Mouse (Mus musculus) ZHBTc4 (cell line): ENCODE measurements around the gene Ercc6.
A peak's percentile ranks its signal among the peaks of the same experiment; 100 is the strongest.

Source experiments
- DNase-seq: peaks from one replicate; pipeline ENCODE4 v3.0.0-alpha.2; 2011; ENCODE audit warnings: low read depth, low spot score

Gene Ercc6

DNA sequence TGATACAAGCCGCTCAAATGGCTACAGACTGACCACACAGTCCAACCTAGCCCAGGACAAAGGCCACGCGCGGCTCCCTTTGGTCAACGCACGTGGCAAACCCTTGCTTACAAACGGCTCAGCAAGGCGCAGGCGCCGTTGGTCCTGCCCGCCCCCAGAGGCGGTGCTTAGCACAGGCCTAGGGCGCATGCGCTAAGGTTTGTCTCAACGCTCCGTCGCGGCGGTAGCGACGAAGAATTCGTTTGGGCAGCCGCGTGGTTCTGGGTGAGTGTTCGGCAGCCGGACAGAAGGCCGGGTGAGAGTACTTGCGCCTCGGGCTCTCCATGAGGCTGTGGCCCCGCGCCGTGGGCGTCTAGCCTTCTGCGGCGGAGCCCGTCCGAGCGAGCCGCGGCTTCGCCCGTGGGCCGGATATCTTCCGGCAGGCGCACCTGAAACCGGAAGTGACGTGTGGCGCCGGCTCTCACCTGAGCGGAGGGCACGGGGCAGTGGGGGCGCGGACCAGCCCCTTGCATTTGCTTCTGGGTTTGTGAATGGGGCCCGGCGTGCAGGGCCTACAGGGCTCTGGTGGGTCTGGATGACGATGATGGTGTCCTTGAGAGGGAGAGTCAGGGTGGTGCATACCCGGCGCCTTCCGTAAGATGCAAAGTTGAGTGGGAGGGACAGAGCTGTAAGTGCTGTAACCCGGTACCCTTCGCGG, at the start of gene Ercc6:
Gene Ercc6 (plus strand): TSS at position 186 of the 697 bp plus-strand sequence.
- peak; percentile 95 for DNase-seq

GRCm38 (mm10) chr14:32464601-32465505, 48.5 kb upstream of the Ercc6 start, which contains the start of gene Slc18a3:
Slc18a3 (minus strand) TSS chr14:32464850.
- DNase-seq = peak; percentile 59

GRCm38 (mm10) chr14:32465506-32465870, 47.8 kb upstream of the Ercc6 start:
- peak; percentile 49 for DNase-seq

DNA sequence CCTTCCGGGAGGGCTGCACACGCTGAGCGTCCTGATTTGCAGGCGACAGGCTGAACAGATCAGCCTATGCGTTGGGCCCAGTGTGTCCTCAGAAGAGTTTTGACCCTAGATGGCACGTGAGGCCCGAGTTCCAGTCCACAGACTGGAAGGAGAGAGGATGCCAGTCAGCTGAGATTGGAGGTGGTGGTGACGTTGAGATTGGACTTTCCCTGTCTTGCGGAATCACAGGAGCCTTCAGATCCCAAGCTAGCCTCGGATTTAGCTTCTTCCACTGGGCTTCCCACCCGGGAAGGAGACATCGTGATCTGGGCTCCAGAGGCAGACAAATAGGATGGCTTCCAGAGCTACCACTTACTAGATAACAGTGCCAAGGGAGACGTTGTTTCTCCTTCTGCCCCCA, 47.4 kb upstream of the Ercc6 start, which contains the start of gene Chat:
Gene Chat (minus strand): TSS at position 101 of the 400 bp plus-strand sequence.
- no peak for DNase-seq

DNA sequence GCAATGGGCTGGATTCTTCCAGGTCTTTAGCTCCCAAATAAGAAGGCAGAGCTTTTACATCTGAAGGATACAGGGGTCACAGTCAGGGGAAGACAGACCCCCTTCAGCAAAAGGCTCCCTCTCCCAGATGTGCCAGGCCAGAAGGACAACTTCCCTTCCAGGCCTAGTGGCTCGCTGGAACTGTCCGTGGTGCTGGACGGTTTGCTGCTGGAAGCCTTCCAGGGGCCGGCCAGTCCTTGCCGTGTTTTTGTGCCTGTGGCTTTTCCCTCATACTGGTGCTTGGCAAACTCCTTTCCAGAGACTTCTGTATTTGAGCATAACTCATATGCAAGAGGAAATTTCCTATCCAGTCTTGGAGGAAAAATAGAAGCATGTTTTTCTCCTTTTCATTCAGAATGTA, 45.7 kb upstream of the Ercc6 start:
- peak; percentile 60 for DNase-seq

GRCm38 (mm10) chr14:32472996-32473395, 40.3 kb upstream of the Ercc6 start:
- DNase-seq = peak; percentile 77

- DNase-seq = no peak
Observed at GRCm38 (mm10) chr14:32476559-32476958, 36.8 kb upstream of the Ercc6 start.

- no peak for DNase-seq
Observed at GRCm38 (mm10) chr14:32477581-32477980, 35.7 kb upstream of the Ercc6 start.

DNA sequence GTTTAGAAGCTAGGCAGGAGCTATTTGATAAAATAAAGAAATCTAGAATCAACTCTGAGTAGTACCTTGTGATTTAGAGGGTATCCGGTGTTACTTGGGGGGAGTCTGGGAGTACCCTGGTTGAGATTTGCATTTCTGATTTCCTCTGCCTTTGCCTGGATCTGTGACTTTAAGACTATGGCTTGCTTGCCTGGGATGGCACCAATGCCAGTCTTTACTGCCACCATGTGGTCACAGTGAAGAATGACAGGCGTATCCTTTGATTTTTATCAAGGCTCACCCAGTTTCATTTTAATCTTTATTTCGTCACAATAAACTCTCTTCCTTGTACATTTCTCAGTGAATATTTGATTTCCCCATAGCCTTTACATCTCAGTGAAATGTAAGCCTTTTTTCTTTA, 31.3 kb upstream of the Ercc6 start:
- peak; percentile 58 for DNase-seq

DNA sequence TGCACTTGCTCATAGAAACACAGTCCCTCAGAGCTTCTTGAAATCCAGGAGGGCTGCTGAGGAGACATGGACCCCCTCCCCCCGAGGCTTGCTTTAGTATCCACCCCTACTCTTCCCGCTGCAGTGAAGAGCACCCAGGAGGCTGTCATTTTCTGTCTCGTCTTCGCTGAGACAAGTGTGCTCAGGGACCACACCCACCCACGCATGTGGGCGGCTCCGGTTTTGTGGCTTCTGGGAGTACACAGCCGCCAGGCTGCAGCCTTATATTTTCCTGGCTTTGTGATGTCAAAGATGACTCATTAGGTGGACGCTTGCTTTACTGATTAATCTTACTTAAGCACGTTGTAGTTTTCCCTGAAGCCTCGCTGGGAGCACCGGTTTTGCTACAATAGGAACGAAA, 20.8 kb upstream of the Ercc6 start:
- DNase-seq = peak; percentile 27

- no peak for DNase-seq
Observed at GRCm38 (mm10) chr14:32496115-32496850, 17.0 kb upstream of the Ercc6 start.

DNA sequence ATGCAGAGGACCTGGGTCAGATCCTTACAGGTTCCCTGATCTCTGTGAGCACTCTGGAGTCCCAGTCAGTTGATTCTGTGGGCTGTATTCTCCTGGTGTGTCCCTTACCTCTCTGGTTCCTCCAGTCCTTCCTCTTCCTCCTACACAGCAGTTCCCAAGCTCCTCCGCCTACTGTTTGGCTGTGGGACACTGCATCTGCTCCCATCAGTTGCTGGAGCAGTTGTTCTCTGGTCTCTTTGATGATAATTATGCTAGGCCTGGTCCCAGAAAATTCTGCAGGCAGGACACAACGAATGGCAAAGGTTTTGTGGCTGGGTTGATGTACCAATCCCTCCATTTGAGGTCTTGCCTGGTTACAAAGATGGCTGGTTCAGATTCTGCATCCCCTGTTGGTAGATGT, 12.0 kb upstream of the Ercc6 start:
- DNase-seq = no peak

- no peak for DNase-seq
Observed at GRCm38 (mm10) chr14:32502764-32503688, 10.3 kb upstream of the Ercc6 start.

GRCm38 (mm10) chr14:32503897-32504296, 9.4 kb upstream of the Ercc6 start:
- no peak for DNase-seq

GRCm38 (mm10) chr14:32506329-32506728, 7.0 kb upstream of the Ercc6 start:
- no peak for DNase-seq

- peak; percentile 21 for DNase-seq
Observed at GRCm38 (mm10) chr14:32507216-32507615, 6.1 kb upstream of the Ercc6 start.

GRCm38 (mm10) chr14:32508105-32508835, 5.1 kb upstream of the Ercc6 start:
- DNase-seq = no peak

- DNase-seq = no peak
Observed at GRCm38 (mm10) chr14:32509443-32509961, 3.8 kb upstream of the Ercc6 start.

- no peak for DNase-seq
Observed at GRCm38 (mm10) chr14:32512912-32513311, 409 bp upstream of the Ercc6 start.

DNA sequence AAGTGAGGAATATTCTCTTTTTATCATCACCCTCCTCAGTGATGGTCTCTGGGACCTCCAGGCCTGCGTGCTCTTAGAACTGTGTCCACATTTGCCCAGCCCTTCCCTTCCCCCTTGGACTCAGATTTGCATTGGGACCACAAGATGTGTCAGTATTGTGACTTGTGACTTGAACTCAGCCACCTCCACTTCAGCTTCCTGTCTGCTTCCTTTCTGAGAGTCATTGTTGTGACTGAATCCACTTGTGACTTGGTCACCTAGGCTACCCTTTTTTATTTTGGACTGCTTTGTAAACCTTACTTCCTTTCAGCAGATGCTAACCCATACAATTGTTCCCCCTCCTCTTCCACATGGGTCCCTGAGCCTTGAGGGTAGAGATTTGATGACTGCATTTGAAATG, 2.8 kb downstream of the Ercc6 start:
- no peak for DNase-seq
